Mouse (Mus musculus): Measurements from ENCODE around the gene Sars. TPM values are rescaled to one million over a fixed set of nuclear protein-coding genes. Genes with fewer than 3 reads are reported as not detected.

Sars gene
- polyA plus RNA-seq, 1 experiment from 2014 or later: 207 TPM

DNA sequence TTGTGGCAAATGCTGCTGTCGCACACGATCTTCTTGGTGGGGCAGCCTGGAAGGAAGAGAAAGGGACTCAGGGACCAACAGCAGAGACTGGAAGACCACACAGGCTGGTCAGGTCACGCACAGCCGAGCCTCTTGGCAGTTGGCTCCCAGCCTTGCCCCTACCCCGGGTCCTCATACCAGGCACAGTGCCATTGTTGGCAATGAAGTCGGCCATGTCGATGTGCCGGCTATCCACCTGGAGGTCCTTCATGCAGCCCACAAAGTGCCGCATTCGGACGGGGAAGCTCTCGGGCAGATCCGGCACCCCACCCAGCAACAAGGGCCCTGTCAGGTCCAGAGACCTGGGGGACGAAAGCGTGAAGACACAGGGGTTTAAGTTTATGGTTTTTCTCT lies 42.5 kb downstream of the Sars start:
- H3K27ac ChIP-seq: peak overlapping the region; percentile 68; the same call in 1 of the 2 replicates
- H3K36me3 ChIP-seq (replicated peaks; ENCODE audit: control insufficient read depth, insufficient read depth): peaks cover 91% of the 10 kb centered on the region
- H3K4me1 ChIP-seq (replicated peaks; ENCODE audit: control insufficient read depth, insufficient read depth, low read length): peaks cover 23% of the 10 kb centered on the region
- H3K4me2 ChIP-seq (replicated peaks): 0 out of 2 replicates have a peak overlapping the region, but pooled peaks have one; percentile 24
- no peaks in the 10 kb centered on the region for H3K9me3 ChIP-seq (ENCODE audit: control insufficient read depth, low read length)
- no peak overlapping the region; the same call in 1 of the 2 replicates for H3K9ac ChIP-seq
- no peak for ATAC-seq (ENCODE audit: low FRiP score)
- no peak for DNase-seq (ENCODE audit: low spot score)
- H3K27me3 ChIP-seq (ENCODE audit: control insufficient read depth, insufficient read depth, low read length): no peaks in the 10 kb centered on the region
- WGBS: 71% methylated on average over 15 of the region's 15 CpGs
- no peak overlapping the region for H3K4me3 ChIP-seq (replicated peaks; ENCODE audit: low read length)

DNA sequence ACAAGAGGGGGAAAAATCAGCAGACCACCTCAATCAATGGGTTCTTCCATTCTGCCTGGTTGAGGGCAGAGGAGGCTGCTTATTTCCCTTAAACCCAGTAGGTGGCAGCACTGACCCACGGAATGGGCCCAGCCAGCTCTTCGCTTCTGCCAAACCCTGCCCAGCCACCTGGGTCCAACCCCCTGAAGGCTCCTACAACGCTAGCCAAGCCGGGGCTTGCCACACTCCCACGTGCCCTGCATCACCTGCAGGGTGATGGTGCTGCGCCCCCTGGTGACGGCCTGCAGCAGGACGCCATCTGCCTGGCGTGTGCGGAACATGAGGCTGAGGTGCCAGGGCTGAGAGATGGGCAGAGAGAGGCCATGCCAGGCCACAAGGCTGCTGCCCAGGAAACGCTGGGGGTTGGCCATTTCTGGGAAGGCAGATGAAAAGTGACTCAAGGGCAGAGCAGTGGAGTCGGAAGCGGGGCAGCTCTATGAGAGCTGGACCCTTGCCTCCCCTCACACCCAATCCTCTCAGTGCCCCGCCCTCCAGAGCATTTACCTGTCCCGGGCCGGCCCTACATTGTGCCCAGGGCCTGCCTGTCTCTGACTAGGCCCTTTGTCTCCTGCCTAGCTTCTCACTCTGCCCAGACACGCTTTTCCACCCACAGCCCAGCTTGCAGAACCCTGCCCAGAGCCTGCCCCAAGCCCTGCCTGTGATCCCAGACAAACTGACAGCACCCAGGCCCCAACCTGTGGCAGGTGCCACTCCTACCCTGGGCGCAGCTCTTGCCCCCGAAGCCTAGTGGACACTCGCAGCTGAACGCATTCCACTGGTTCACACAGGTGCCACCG lies 43.1 kb downstream of the Sars start:
- no peaks in the 10 kb centered on the region for H3K9me3 ChIP-seq (ENCODE audit: control insufficient read depth, low read length)
- peaks cover 93% of the 10 kb centered on the region for H3K36me3 ChIP-seq (replicated peaks; ENCODE audit: control insufficient read depth, insufficient read depth)

DNA sequence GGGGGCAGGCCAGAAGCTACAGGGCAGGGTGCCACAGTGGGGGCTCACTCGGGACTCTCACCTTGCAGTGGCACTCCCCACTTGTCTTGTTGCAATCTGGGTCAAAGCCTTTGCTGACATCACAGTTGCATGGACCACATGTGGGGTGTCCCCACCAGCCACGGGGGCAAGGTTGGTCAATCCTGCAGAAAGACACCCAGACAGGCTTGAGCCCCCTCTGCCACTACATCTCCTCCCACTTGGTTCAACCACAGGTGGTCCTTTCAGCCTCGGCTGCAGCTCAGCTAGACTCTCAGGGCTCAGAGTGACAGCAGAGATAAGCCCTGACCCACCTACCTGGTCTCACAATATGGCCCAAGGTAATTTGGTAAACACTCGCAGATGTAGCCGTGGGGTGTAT lies 44.6 kb downstream of the Sars start:
- ATAC-seq (ENCODE audit: low FRiP score) (no peak), DNase-seq (ENCODE audit: low spot score) (no peak)
- no peak overlapping the region for H3K9ac ChIP-seq
- WGBS: 91% methylated on average over 5 of the region's 5 CpGs
- H3K4me1 ChIP-seq (replicated peaks; ENCODE audit: control insufficient read depth, insufficient read depth, low read length): peaks cover 9% of the 10 kb centered on the region; the same call in 1 of the 2 replicates
- H3K9me3 ChIP-seq (ENCODE audit: control insufficient read depth, low read length): no peaks in the 10 kb centered on the region
- peaks cover 95% of the 10 kb centered on the region for H3K36me3 ChIP-seq (replicated peaks; ENCODE audit: control insufficient read depth, insufficient read depth)
- no peaks in the 10 kb centered on the region for H3K27me3 ChIP-seq (ENCODE audit: control insufficient read depth, insufficient read depth, low read length)
- no peak overlapping the region for H3K4me3 ChIP-seq (replicated peaks; ENCODE audit: low read length)
- no peak overlapping the region for H3K4me2 ChIP-seq (replicated peaks)
- H3K27ac ChIP-seq: no peak overlapping the region

More for the DNA sequence above, 43.1 kb downstream of the Sars start:
- WGBS: 31% methylated on average over 22 of the region's 22 CpGs
- Histone ChIP-seq H3K27ac (peak overlapping the region; percentile 68), H3K4me3 (replicated peaks; ENCODE audit: low read length) (no peak overlapping the region), H3K4me2 (replicated peaks) (peak overlapping the region; percentile 24; the same call in 1 of the 2 replicates), H3K4me1 (replicated peaks; ENCODE audit: control insufficient read depth, insufficient read depth, low read length) (peaks cover 23% of the 10 kb centered on the region), H3K9ac (no peak overlapping the region; the same call in 1 of the 2 replicates), H3K27me3 (ENCODE audit: control insufficient read depth, insufficient read depth, low read length) (no peaks in the 10 kb centered on the region)
- ATAC-seq (ENCODE audit: low FRiP score) (peak; percentile 88), DNase-seq (ENCODE audit: low spot score) (peak; percentile 92)

DNA sequence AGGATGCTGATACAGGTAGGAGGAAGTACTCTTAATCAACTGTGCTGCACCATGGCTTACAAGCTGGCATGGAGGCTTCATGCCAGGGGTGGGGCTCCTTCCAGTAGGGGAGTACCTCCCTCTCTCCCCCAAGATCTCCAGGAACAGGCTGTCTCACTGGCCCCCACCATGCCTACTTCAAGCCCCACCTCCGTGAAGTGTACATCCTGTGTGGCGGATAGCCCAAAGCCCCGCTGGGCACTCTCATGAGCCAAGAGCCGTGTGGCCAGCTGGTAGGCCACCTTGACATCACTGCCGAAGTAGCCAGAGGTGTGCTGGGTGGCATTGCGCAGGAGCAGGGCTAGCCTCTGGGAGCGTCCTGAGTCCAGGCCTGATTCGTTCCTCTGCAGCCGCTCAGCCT lies 46.7 kb downstream of the Sars start:
- Histone ChIP-seq H3K36me3 (replicated peaks; ENCODE audit: control insufficient read depth, insufficient read depth) (peaks cover 95% of the 10 kb centered on the region), H3K27me3 (ENCODE audit: control insufficient read depth, insufficient read depth, low read length) (no peaks in the 10 kb centered on the region), H3K27ac (no peak overlapping the region), H3K9me3 (ENCODE audit: control insufficient read depth, low read length) (no peaks in the 10 kb centered on the region), H3K4me1 (replicated peaks; ENCODE audit: control insufficient read depth, insufficient read depth, low read length) (peaks cover 4% of the 10 kb centered on the region; the same call in 1 of the 2 replicates), H3K4me2 (replicated peaks) (no peak overlapping the region), H3K9ac (no peak overlapping the region), H3K4me3 (replicated peaks; ENCODE audit: low read length) (no peak overlapping the region)
- no peak for DNase-seq (ENCODE audit: low spot score)
- ATAC-seq (ENCODE audit: low FRiP score): no peak
- 92% methylated on average over 9 of the region's 9 CpGs for WGBS

DNA sequence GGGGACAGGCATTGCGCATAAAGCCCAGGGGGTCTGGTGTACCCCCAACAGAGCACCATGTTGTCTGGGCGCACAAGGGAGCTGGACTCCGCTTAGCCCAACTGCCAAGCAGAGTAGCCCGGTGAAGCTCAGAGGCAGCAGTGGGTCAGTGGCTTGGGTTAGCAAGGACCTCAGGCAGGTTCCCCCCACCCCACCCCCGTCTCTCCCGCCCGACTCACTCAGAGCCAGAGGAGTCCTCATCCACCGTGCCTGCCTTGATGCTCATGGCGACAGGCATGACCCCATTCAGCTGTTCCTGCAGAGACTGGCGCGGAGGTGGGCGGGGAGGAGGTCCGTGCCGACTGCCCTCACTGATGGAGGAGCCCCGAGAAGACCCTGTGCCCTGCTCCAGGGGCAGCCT lies 52.2 kb downstream of the Sars start:
- WGBS: 43% methylated on average over 15 of the region's 15 CpGs
- H3K36me3 ChIP-seq (replicated peaks; ENCODE audit: control insufficient read depth, insufficient read depth): peaks cover 73% of the 10 kb centered on the region
- H3K4me1 ChIP-seq (replicated peaks; ENCODE audit: control insufficient read depth, insufficient read depth, low read length): no peaks in the 10 kb centered on the region
- H3K4me2 ChIP-seq (replicated peaks): no peak overlapping the region
- DNase-seq (ENCODE audit: low spot score) (no peak), ATAC-seq (ENCODE audit: low FRiP score) (no peak)
- no peak overlapping the region for H3K27ac ChIP-seq
- H3K9ac ChIP-seq: peak overlapping the region; percentile 5; the same call in 1 of the 2 replicates
- no peaks in the 10 kb centered on the region for H3K9me3 ChIP-seq (ENCODE audit: control insufficient read depth, low read length)
- no peaks in the 10 kb centered on the region for H3K27me3 ChIP-seq (ENCODE audit: control insufficient read depth, insufficient read depth, low read length)
- H3K4me3 ChIP-seq (replicated peaks; ENCODE audit: low read length): no peak overlapping the region

DNA sequence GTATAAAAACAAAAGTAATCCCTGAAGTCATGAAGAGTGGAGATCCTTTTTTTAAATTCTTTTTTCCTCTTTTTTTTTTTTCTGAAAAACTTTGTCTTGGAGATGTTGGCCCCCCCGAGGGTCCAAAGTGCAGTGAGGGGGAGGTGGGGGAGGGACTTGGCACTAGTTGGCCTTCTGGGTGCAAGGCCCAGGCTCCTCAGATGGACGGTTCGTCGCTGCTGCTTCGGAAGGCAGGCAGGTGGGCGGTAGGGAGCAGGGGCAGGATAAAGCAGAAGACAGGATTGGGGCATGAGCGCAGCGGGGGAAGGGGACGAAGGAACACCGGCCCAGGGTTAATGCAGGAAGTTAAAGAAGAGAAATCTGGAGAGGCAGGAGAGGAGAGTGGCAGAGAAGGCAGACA lies 52.7 kb downstream of the Sars start:
- DNase-seq (ENCODE audit: low spot score) (no peak), ATAC-seq (ENCODE audit: low FRiP score) (no peak)
- no peaks in the 10 kb centered on the region for H3K4me1 ChIP-seq (replicated peaks; ENCODE audit: control insufficient read depth, insufficient read depth, low read length)
- H3K27ac ChIP-seq: no peak overlapping the region
- H3K9me3 ChIP-seq (ENCODE audit: control insufficient read depth, low read length): no peaks in the 10 kb centered on the region
- peaks cover 68% of the 10 kb centered on the region for H3K36me3 ChIP-seq (replicated peaks; ENCODE audit: control insufficient read depth, insufficient read depth)
- no peak overlapping the region for H3K9ac ChIP-seq
- no peaks in the 10 kb centered on the region for H3K27me3 ChIP-seq (ENCODE audit: control insufficient read depth, insufficient read depth, low read length)
- H3K4me3 ChIP-seq (replicated peaks; ENCODE audit: low read length): no peak overlapping the region
- 26% methylated on average over 10 of the region's 10 CpGs for WGBS
- no peak overlapping the region for H3K4me2 ChIP-seq (replicated peaks)

DNA sequence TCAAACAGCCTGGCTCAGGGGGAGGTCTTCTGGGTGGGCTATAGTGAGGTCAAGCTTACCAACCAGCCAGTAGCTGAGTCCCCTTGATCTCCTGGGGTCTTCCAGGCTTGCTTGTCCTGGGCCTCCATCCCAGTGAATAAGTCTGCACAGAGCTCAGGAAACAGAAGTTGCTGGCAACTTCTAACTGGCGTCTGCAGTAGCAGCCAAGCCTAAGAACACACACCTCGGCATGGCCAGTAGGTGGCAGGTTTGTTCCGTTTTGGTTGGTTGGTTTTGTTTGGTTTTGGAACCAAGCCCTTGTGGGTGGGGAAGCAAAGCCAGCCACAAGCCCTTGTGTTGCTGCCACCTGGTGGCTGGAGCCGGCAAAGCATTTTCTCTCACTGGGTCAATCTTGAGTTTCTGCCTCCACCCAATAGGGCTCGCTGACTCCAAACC lies 55.9 kb downstream of the Sars start:
- peak; percentile 99 for DNase-seq (ENCODE audit: low spot score)
- no peaks in the 10 kb centered on the region for H3K9me3 ChIP-seq (ENCODE audit: control insufficient read depth, low read length)
- H3K4me3 ChIP-seq (replicated peaks; ENCODE audit: low read length): no peak overlapping the region
- no peaks in the 10 kb centered on the region for H3K27me3 ChIP-seq (ENCODE audit: control insufficient read depth, insufficient read depth, low read length)
- H3K9ac ChIP-seq: no peak overlapping the region
- H3K4me1 ChIP-seq (replicated peaks; ENCODE audit: control insufficient read depth, insufficient read depth, low read length): peaks cover 10% of the 10 kb centered on the region; the same call in 1 of the 2 replicates
- 1% methylated on average over 5 of the region's 5 CpGs for WGBS
- H3K36me3 ChIP-seq (replicated peaks; ENCODE audit: control insufficient read depth, insufficient read depth): peaks cover 36% of the 10 kb centered on the region
- peak; percentile 75 for ATAC-seq (ENCODE audit: low FRiP score)
- no peak overlapping the region for H3K4me2 ChIP-seq (replicated peaks)
- H3K27ac ChIP-seq: peak overlapping the region; percentile 7; the same call in 1 of the 2 replicates

DNA sequence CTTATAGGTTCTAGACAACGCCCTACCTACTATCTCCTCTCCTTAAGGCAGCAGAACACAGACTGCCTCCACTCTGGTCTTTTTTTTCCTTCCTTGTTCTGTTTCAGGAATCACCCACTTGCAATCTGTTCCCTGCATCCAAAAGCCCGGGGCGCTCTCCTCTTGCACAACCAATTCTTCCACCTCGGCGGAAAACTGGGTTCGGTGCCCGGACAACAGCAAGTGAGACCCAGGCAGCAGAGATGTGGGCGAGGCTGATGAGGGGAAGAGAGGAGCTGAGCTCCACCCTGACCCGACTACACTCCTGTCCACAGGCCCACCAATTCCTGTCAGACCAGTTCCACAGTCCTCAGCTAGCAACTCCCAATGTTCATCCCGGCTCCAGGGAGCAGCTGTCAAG lies 58.8 kb downstream of the Sars start:
- peaks cover 6% of the 10 kb centered on the region for H3K36me3 ChIP-seq (replicated peaks; ENCODE audit: control insufficient read depth, insufficient read depth)
- H3K4me2 ChIP-seq (replicated peaks): no peak overlapping the region
- no peak overlapping the region for H3K9ac ChIP-seq
- 89% methylated on average over 10 of the region's 10 CpGs for WGBS
- no peaks in the 10 kb centered on the region for H3K27me3 ChIP-seq (ENCODE audit: control insufficient read depth, insufficient read depth, low read length)
- peaks cover 13% of the 10 kb centered on the region; the same call in 1 of the 2 replicates for H3K4me1 ChIP-seq (replicated peaks; ENCODE audit: control insufficient read depth, insufficient read depth, low read length)
- DNase-seq (ENCODE audit: low spot score) (no peak), ATAC-seq (ENCODE audit: low FRiP score) (no peak)
- H3K9me3 ChIP-seq (ENCODE audit: control insufficient read depth, low read length): no peaks in the 10 kb centered on the region
- no peak overlapping the region for H3K27ac ChIP-seq
- no peak overlapping the region for H3K4me3 ChIP-seq (replicated peaks; ENCODE audit: low read length)

DNA sequence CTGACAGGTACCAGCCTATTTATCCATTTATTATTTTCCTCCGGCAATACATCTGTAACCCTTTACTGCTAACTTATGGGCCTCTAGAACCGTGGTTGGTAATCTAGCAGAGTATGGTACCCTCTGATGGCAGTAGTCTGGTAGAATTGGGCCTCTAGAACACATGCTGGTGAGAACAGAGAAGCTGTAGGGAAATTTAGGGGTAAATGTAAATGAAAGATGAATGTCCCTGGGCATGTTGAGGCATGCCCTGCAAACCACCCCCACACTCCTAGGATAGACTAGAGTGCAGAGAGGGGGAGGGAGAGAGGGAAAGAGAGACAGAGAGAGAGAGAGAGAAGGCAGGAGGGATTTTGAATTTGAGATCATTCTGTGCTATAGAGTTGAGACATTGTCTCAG lies 60.6 kb downstream of the Sars start:
- Histone ChIP-seq H3K27ac (no peak overlapping the region), H3K4me2 (replicated peaks) (peak overlapping the region; percentile 53), H3K4me1 (replicated peaks; ENCODE audit: control insufficient read depth, insufficient read depth, low read length) (peaks cover 13% of the 10 kb centered on the region; the same call in 1 of the 2 replicates), H3K4me3 (replicated peaks; ENCODE audit: low read length) (peak overlapping the region; percentile 52), H3K36me3 (replicated peaks; ENCODE audit: control insufficient read depth, insufficient read depth) (peaks cover 4% of the 10 kb centered on the region; the same call in 1 of the 2 replicates), H3K9ac (0 out of 2 replicates have a peak overlapping the region, but pooled peaks have one; percentile 54), H3K9me3 (ENCODE audit: control insufficient read depth, low read length) (no peaks in the 10 kb centered on the region), H3K27me3 (ENCODE audit: control insufficient read depth, insufficient read depth, low read length) (no peaks in the 10 kb centered on the region)
- ATAC-seq (ENCODE audit: low FRiP score) (no peak), DNase-seq (ENCODE audit: low spot score) (no peak)
- 36% methylated on average over 2 of the region's 2 CpGs for WGBS
